Mouse (Mus musculus) monocyte, adult 5-6 weeks (primary cell): ENCODE results near the gene Odf4. TPM values are rescaled to one million over a fixed set of nuclear protein-coding genes. Genes with fewer than 3 reads are reported as not detected.

ENCODE experiments used
- ATAC-seq: fragments of 153-309, 156-312 bp; replicated peaks from 2 replicates; pipeline ENCODE4 v1.8.0; 2017; ENCODE audit warnings: mild to moderate bottlenecking; ENCODE audit not compliant: low TSS enrichment, insufficient number of reproducible peaks, severe bottlenecking, poor library complexity, low FRiP score
- total RNA-seq: library from RNA; stranded (forward); fragments of 200-1000, 200-491, 200-594 nt; gene quantifications from 3 replicates; pipeline ENCODE4 v1.2.3, GENCODE M21; 2017

Odf4 gene
- total RNA-seq, 1 experiment from 2014 or later: not detected

- ATAC-seq: no peak
These were observed 21.0 kb downstream of the Odf4 start for GRCm38 (mm10) chr11:68905665-68906460.

GRCm38 (mm10) chr11:68905138-68905531, 21.7 kb downstream of the Odf4 start:
- no peak for ATAC-seq

- ATAC-seq: no peak
These were observed 22.3 kb downstream of the Odf4 start for GRCm38 (mm10) chr11:68904375-68905137.

- ATAC-seq: no peak
These were observed 23.1 kb downstream of the Odf4 start for GRCm38 (mm10) chr11:68903775-68904174.

GRCm38 (mm10) chr11:68902823-68903222, 24.1 kb downstream of the Odf4 start:
- ATAC-seq: no peak

- ATAC-seq: no peak
These were observed 24.5 kb downstream of the Odf4 start for GRCm38 (mm10) chr11:68902367-68902766.

GRCm38 (mm10) chr11:68902047-68902364, 24.9 kb downstream of the Odf4 start:
- no peak for ATAC-seq

GRCm38 (mm10) chr11:68901351-68902046, 25.4 kb downstream of the Odf4 start, which contains the start of gene Rpl26:
Rpl26 (plus strand) TSS chr11:68901583.
- ATAC-seq: peak; percentile 95

- ATAC-seq: no peak; the same call in 1 of the 2 replicates
These were observed 26.1 kb downstream of the Odf4 start for GRCm38 (mm10) chr11:68900519-68901350.

GRCm38 (mm10) chr11:68899815-68900214, 27.1 kb downstream of the Odf4 start:
- ATAC-seq: no peak

GRCm38 (mm10) chr11:68898790-68899189, 28.1 kb downstream of the Odf4 start:
- no peak for ATAC-seq

GRCm38 (mm10) chr11:68897838-68898237, 29.0 kb downstream of the Odf4 start:
- no peak for ATAC-seq

GRCm38 (mm10) chr11:68897120-68897519, 29.8 kb downstream of the Odf4 start:
- ATAC-seq: peak; percentile 57; the same call in 1 of the 2 replicates

GRCm38 (mm10) chr11:68896247-68896646, 30.6 kb downstream of the Odf4 start:
- ATAC-seq: no peak

GRCm38 (mm10) chr11:68893911-68894464, 32.9 kb downstream of the Odf4 start:
- ATAC-seq: no peak

GRCm38 (mm10) chr11:68892233-68892832, 34.5 kb downstream of the Odf4 start:
- ATAC-seq: no peak

- ATAC-seq: no peak
These were observed 35.1 kb downstream of the Odf4 start for GRCm38 (mm10) chr11:68891823-68892222.

GRCm38 (mm10) chr11:68890625-68891024, 36.3 kb downstream of the Odf4 start:
- no peak for ATAC-seq
